Comparison of ENCODE assay signal across 12 mouse cellular contexts in the genomic region with DNA sequence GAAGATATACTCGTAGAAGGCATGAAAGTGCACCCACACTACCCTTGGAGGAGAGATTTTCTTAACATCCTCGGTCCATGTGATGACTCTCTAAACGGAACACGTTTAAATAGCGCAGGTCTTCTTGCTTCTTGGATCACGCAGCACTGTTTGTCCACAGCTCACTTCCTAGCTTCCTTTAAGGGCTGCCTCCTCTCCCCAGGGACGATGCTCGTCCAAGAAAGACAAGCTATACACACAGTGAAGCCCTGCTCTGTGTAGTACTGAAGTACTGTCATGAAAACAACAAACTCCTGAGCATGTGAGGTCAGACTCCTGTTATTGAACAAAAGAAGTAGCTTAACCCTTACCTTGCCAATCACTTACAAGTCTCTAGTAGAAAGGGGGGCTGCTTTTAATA.
A peak's percentile ranks its signal among the peaks of the same experiment; 100 is the strongest.
DNase-seq lines count a peak whose midpoint lies in the region; ATAC-seq lines count a peak whose summit lies in the region.
"Had no signal": no experiment of that assay in that cellular context is flagged by ENCODE, and none has a peak within 500 bp of the region (broad histone marks: within the 10 kb centered on the region; RNA-seq: fewer than 3 reads in every experiment).

No protein-coding gene starts in this region.

- no peaks in the 10 kb centered on the region for H3K27me3 ChIP-seq in heart, embryonic 10.5 days (ENCODE audit: insufficient read depth, poor library complexity, severe bottlenecking)
- no peaks in the 10 kb centered on the region for H3K27me3 ChIP-seq in liver, embryonic 11.5 days (replicated peaks; ENCODE audit: control insufficient read depth, insufficient read depth, low read length)
- H3K27me3 ChIP-seq: embryonic facial prominence, embryonic 12.5 days; liver, embryonic 15.5 days had no signal

- H3K9me3 ChIP-seq in heart, embryonic 10.5 days: no peaks in the 10 kb centered on the region
- no peaks in the 10 kb centered on the region for H3K9me3 ChIP-seq in liver, embryonic 11.5 days (ENCODE audit: control insufficient read depth, low read length)
- H3K9me3 ChIP-seq: embryonic facial prominence, embryonic 12.5 days; liver, embryonic 15.5 days had no signal

- peaks cover 64% of the 10 kb centered on the region for H3K4me1 ChIP-seq in heart, embryonic 10.5 days
- H3K4me1 ChIP-seq in liver, embryonic 11.5 days (replicated peaks; ENCODE audit: control insufficient read depth, insufficient read depth, low read length): peaks cover 34% of the 10 kb centered on the region

- H3K4me2 ChIP-seq in liver, embryonic 11.5 days: no peak overlapping the region
- H3K4me2 ChIP-seq: embryonic facial prominence, embryonic 12.5 days; liver, embryonic 15.5 days had no signal

- no peak overlapping the region for H3K27ac ChIP-seq in heart, embryonic 10.5 days
- H3K27ac ChIP-seq in liver, embryonic 11.5 days (ENCODE audit: low read depth, low read length): no peak overlapping the region
- H3K27ac ChIP-seq: embryonic facial prominence, embryonic 12.5 days; liver, embryonic 15.5 days; macrophage had no signal

- 65% methylated on average over 8 of the region's 8 CpGs for WGBS in heart, embryonic 10.5 days
- 79% methylated on average over 8 of the region's 8 CpGs for WGBS in liver, embryonic 11.5 days

- H3K4me3 ChIP-seq in heart, embryonic 10.5 days: no peak overlapping the region
- no peak overlapping the region for H3K4me3 ChIP-seq in liver, embryonic 11.5 days (ENCODE audit: low read depth, low read length)
- H3K4me3 ChIP-seq: embryonic facial prominence, embryonic 12.5 days; liver, embryonic 15.5 days had no signal

- ATAC-seq in liver, embryonic 11.5 days (replicated peaks; ENCODE audit: low FRiP score): no peak

- no peak overlapping the region for H3K9ac ChIP-seq in liver, embryonic 11.5 days (ENCODE audit: low read depth, low read length)
- H3K9ac ChIP-seq: embryonic facial prominence, embryonic 12.5 days; liver, embryonic 15.5 days had no signal

- intact Hi-C loops in gastrocnemius, postnatal 14 days (cut with DNase I; ENCODE audit: low total_unique reads): no loop called here

- H3K36me3 ChIP-seq in heart, embryonic 10.5 days: no peaks in the 10 kb centered on the region
- no peaks in the 10 kb centered on the region for H3K36me3 ChIP-seq in liver, embryonic 11.5 days (ENCODE audit: control insufficient read depth, insufficient read depth, low read length)
- H3K36me3 ChIP-seq: embryonic facial prominence, embryonic 12.5 days; liver, embryonic 15.5 days had no signal

- peak; percentile 60 for DNase-seq in heart, adult 8-10 months (ENCODE audit: low spot score)
- no peak for DNase-seq in heart, embryonic 10.5 days (ENCODE audit: low spot score)
- peak; percentile 17 for DNase-seq in lung, postnatal 36 days
- DNase-seq in lung, postnatal 4 days: no peak
- DNase-seq in gastrocnemius, postnatal 14 days: peak; percentile 45
- peak; percentile 31 to 51 for DNase-seq in kidney, postnatal 4 days
- no peak for DNase-seq in liver, embryonic 11.5 days (ENCODE audit: low spot score)
- DNase-seq: adrenal gland, postnatal 36 days; cerebellum, adult 11-12 months had no signal

Comparison
In these comparisons a context has a peak if more than half of its experiments do, and no peak if none do; other contexts are left out.
1. DNase-seq: peak in heart, adult 8-10 months (single experiment), lung, postnatal 36 days (single experiment), gastrocnemius, postnatal 14 days (single experiment) and kidney, postnatal 4 days (2 of 2); none in heart, embryonic 10.5 days (single experiment), lung, postnatal 4 days (0 of 2) and liver, embryonic 11.5 days (single experiment).